Comparison of ENCODE assay signal across 26 mouse cellular contexts in the genomic region with DNA sequence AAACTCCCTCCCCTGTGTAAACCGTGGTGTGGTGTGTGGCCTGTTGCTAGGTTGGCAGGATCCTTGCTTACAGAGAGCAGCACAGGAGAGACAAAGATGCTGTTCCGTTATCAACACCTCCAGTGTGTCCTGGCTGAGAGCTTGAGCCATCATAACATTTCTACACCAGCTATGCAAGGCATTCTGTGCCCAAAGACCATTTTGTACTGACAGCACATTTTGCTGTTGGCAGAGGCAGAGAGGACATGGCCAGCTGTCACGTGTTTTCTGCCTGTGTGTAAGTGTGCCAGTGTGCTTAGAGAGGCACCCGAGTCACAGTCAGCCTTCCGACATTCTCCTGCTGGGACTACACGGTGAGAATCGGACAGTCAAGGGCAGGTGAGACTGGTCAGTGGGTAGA. TPM values are rescaled to one million over a fixed set of nuclear protein-coding genes. Genes with fewer than 3 reads are reported as not detected.
"Had no signal": no experiment of that assay in that cellular context is flagged by ENCODE, and none has a peak within 500 bp of the region (broad histone marks: within the 10 kb centered on the region; RNA-seq: fewer than 3 reads in every experiment).

No protein-coding gene starts in this region.

- H3K9ac ChIP-seq: limb, embryonic 13.5 days; liver, embryonic 12.5 days; liver, embryonic 15.5 days; neural tube, embryonic 13.5 days had no signal

- ATAC-seq: liver, embryonic 12.5 days had no signal

- H3K27ac ChIP-seq: kidney, postnatal 0 days; layer of hippocampus, adult 2 months; limb, embryonic 10.5 days; limb, embryonic 13.5 days; liver, embryonic 12.5 days; liver, embryonic 15.5 days; neural tube, embryonic 13.5 days had no signal

- DNase-seq: kidney, postnatal 25 days; layer of hippocampus, adult 9-11 months; liver; lung, adult 2 months; lung, postnatal 14 days; lung, postnatal 4 days; midbrain, embryonic 14.5 days; retina, postnatal 1 day; right cerebral cortex, postnatal 25 days; thymus, adult 18-20 months; thymus, postnatal 36 days had no signal

- H3K4me1 ChIP-seq: limb, embryonic 10.5 days; liver, embryonic 12.5 days; liver, embryonic 15.5 days had no signal

- H3K4me3 ChIP-seq: layer of hippocampus, adult 2 months; limb, embryonic 10.5 days; limb, embryonic 13.5 days; liver, embryonic 12.5 days; liver, embryonic 15.5 days; neural tube, embryonic 13.5 days had no signal

- H3K9me3 ChIP-seq: limb, embryonic 10.5 days; liver, embryonic 12.5 days; liver, embryonic 15.5 days had no signal

- H3K27me3 ChIP-seq: limb, embryonic 13.5 days; liver, embryonic 15.5 days; neural tube, embryonic 13.5 days had no signal

- H3K4me2 ChIP-seq: limb, embryonic 13.5 days; liver, embryonic 12.5 days; liver, embryonic 15.5 days; midbrain, embryonic 11.5 days; neural tube, embryonic 13.5 days had no signal

- H3K36me3 ChIP-seq: limb, embryonic 10.5 days; limb, embryonic 13.5 days; liver, embryonic 12.5 days; liver, embryonic 15.5 days; neural tube, embryonic 13.5 days had no signal

RNA-seq across cellular contexts. Expression of gene Mobp, which starts 52.2 kb away (rescaled TPM):
- total RNA-seq: megakaryocyte progenitor cell, adult 5-6 weeks; megakaryocyte-erythroid progenitor cell, adult 5-6 weeks; neutrophil, adult 5-6 weeks had no signal
- polyA plus RNA-seq: kidney, embryonic 14.5 days; large intestine, adult 2 months; limb, embryonic 10.5 days; limb, embryonic 13.5 days; liver, embryonic 12.5 days; liver, embryonic 15.5 days; lung, adult 2 months; lung, embryonic 16.5 days; midbrain, embryonic 14.5 days; spleen, adult 2 months had no signal
